Mouse (Mus musculus) kidney, adult 2 months (tissue): ENCODE results near the gene Crtc3. TPM values are rescaled to one million over a fixed set of nuclear protein-coding genes. Genes with fewer than 3 reads are reported as not detected.

Experiments used
- DNase-seq: peaks from one replicate; pipeline ENCODE4 v3.0.0; 2021
- H3K27ac ChIP-seq: fragments of 200-500 bp; 2 replicates; pipeline ENCODE4 v1.5.1; 2012; ENCODE audit warnings: low read depth, low read length, control low read depth, inconsistent platforms; ENCODE audit not compliant: insufficient read depth
- H3K27me3 ChIP-seq: fragments of 200-500 bp; replicated peaks from 2 replicates; pipeline ENCODE4 v1.6.1; 2012; ENCODE audit warnings: mild to moderate bottlenecking, moderate library complexity, low read length, inconsistent platforms; ENCODE audit not compliant: control insufficient read depth, insufficient read depth
- H3K36me3 ChIP-seq: fragments of 200-500 bp; 2 replicates; pipeline ENCODE4 v1.6.1; 2012; ENCODE audit warnings: mild to moderate bottlenecking, moderate library complexity, low read length, inconsistent platforms; ENCODE audit not compliant: control insufficient read depth, insufficient read depth
- H3K4me1 ChIP-seq: fragments of 200-500 bp; 2 replicates; pipeline ENCODE4 v1.6.1; 2011; ENCODE audit warnings: low read length; ENCODE audit not compliant: control insufficient read depth, insufficient read depth
- H3K4me3 ChIP-seq: fragments of 200-500 bp; 2 replicates; pipeline ENCODE4 v1.5.1; 2011; ENCODE audit warnings: mild to moderate bottlenecking, low read depth, low read length, control low read depth; ENCODE audit not compliant: insufficient read depth
- CTCF ChIP-seq: fragments of 200-500 bp; conservative IDR thresholded peaks from 2 replicates; pipeline ENCODE4 v1.5.1; 2011; ENCODE audit warnings: low read depth, mild to moderate bottlenecking, control low read depth, low read length, moderate library complexity, mixed read lengths; ENCODE audit not compliant: insufficient read depth, insufficient read length
- POLR2A ChIP-seq: fragments of 200-500 bp; IDR thresholded peaks from one replicate; pipeline ENCODE4 v1.6.1; 2011; ENCODE audit warnings: low read depth, low read length, control low read depth
- WGBS: fragments of 180-500 bp; shearing (Covaris S2); methylation state at CpG from one replicate; pipeline ENCODE4 v1.1.7; 2018; 5-methylcytosine and 5-hydroxymethylcytosine counted together
- polyA plus RNA-seq: library from polyadenylated mRNA; depleted of rRNA; stranded (reverse); fragments of >200 nt; gene quantifications from 2 replicates; pipeline ENCODE4 v1.2.3, GENCODE M21; 2012

Crtc3 gene
- polyA plus RNA-seq, 1 experiment = 13.3 TPM

DNA sequence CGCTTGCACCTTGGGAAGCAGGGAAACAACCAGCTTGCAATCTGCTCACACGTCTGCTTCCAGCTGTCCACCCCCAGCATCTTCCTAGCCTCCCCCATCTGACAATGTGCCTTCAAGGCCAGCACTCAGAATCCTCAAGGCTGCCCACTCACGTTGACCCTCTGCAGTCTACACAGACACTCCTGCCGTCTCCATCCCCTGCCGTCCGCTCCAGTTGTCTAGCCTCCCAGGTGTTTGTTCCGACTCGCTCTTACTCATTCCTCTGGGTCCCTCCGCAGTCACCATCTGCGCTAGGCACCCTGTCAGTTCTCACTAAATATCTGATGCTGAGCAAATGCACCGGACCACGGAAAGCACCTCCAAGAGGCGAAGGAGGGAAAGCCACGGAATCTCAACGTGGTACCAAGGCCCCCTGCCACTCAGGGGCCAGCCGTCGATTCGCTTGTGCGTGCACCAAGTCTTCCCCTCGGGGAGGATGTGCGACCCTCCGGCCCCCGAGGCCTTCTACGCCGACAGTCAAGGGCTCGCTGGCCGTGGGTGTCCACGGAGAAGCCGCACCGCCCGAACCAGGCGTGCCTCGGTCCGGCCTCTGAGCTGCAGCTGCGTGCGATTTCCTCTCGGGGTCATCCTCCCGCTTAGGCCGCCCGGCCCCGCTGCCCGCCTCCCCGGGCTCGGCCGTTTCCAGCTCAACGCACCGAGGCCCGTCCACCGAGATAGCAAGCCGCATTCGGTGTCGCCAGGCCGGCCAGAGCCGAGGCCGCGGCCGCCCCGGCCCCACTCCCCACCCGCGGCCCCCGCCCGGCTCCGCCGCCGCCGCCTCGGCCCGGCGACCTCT lies 739 bp downstream of the Crtc3 start:
- 2% methylated on average over 68 of the region's 69 CpGs for WGBS
- Histone ChIP-seq H3K4me3 (peak overlapping the region; percentile 80), H3K36me3 (no peaks in the 10 kb centered on the region), H3K27ac (peak overlapping the region; percentile 7), H3K4me1 (peaks cover 8% of the 10 kb centered on the region; the same call in 1 of the 2 replicates), H3K27me3 (no peaks in the 10 kb centered on the region)
- TF ChIP-seq POLR2A (no peak), CTCF (peak; percentile 14; the same call in 1 of the 2 replicates)
- peak; percentile 64 for DNase-seq

DNA sequence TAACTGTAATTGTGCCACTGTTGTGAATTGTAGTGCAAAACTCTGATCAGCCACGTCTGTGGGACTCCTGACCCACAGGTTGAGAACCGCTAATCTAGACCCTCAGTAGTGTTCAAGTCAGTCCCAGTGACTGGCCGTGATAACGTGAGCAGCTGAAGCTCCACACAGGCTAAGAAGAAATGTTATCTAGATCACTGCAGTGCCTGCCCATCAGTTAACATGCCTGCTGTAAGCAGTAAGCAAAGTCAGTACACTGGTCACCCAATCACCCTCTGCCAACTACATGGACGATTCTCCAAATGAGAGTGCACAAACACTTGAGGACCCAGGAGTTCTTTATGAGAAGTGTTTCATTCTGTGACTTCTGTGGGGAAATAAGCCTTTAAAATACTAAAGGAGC lies 3.0 kb downstream of the Crtc3 start:
- Histone ChIP-seq H3K4me1 (peaks cover 8% of the 10 kb centered on the region; the same call in 1 of the 2 replicates), H3K4me3 (no peak overlapping the region), H3K36me3 (no peaks in the 10 kb centered on the region), H3K27ac (no peak overlapping the region), H3K27me3 (no peaks in the 10 kb centered on the region)
- no peak for DNase-seq
- TF ChIP-seq POLR2A (no peak), CTCF (no peak)
- 76% methylated on average over 5 of the region's 5 CpGs for WGBS

DNA sequence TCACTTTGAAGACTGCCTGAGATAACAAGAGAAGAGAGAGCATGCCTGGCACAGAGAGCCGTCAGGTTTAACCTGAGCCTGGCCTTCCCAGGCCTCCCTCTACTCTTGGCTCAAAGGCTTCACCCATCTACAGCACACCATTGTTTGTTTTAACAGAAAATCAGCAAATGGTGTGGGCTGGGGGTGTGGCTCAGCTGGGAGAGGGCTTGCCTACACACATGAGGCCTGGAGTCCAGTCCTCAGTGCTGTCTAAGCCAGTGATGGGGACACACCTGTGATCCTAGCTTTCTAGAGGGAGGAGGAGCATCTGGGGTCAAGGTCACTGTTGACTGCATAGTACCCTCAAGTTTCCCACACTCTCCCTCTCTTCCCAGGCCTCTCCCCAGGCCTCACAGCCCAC lies 6.0 kb downstream of the Crtc3 start:
- WGBS = 78% methylated on average over 1 of the region's 1 CpGs

DNA sequence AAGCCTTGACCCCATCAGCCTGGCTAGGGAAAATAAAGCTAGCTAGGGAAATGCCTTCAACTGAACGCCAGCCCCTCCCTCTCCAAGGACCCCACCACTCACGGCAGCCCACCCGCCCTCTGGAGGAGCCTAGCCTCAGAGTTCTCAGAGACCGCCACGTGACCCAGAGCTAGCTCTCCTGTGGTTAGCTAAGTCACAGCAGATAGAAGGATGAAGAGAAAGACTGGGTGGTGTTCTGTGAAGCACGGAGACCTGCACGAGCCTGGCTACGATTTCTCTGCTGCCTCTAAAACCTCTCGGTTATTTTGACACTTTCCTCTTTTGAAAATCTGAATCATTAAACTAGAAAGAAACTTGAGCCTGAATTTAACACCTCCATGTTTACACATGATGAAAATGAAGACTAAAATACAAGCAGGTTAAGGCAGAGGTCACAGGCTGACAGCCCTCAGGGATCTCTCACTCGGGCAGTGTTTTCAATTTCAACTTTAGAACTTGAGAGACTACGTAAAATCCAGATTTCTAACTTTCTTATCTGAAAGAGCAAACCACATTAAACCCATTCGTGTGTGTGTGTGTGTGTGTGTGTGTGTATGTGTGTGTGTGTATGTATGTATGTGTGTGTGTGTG lies 8.3 kb downstream of the Crtc3 start:
- H3K27me3 ChIP-seq = no peaks in the 10 kb centered on the region
- no peak for TF ChIP-seq POLR2A
- no peak for TF ChIP-seq CTCF
- DNase-seq = no peak
- H3K27ac ChIP-seq = no peak overlapping the region
- no peak overlapping the region for H3K4me3 ChIP-seq
- WGBS = 48% methylated on average over 12 of the region's 12 CpGs
- no peaks in the 10 kb centered on the region for H3K4me1 ChIP-seq
- no peaks in the 10 kb centered on the region for H3K36me3 ChIP-seq

More for the DNA sequence above, 6.0 kb downstream of the Crtc3 start:
- DNase-seq = no peak
- H3K27me3 ChIP-seq = no peaks in the 10 kb centered on the region
- TF ChIP-seq POLR2A = no peak
- TF ChIP-seq CTCF = no peak
- H3K36me3 ChIP-seq = no peaks in the 10 kb centered on the region
- no peak overlapping the region for H3K4me3 ChIP-seq
- no peak overlapping the region for H3K27ac ChIP-seq
- peaks cover 2% of the 10 kb centered on the region; the same call in 1 of the 2 replicates for H3K4me1 ChIP-seq

DNA sequence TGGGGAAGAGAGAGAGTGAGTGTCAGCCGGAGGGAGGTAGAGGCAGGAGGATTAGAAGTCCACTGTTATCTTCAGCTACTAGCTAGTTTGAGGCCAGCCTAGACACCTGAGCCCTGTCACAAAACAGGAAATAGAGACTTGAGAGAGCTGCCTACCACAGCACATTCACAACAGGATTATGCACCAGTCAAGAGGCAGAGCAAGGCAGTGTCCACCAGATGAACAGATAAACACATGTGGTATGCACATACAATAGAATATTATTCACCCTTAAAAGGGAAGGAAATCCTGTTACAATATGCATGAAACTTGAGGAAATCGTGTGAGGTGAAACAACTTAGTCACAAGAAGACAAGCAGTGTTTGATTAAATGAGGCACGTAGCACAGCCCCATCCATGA lies 16.4 kb downstream of the Crtc3 start:
- Histone ChIP-seq H3K4me3 (no peak overlapping the region), H3K36me3 (no peaks in the 10 kb centered on the region), H3K27me3 (no peaks in the 10 kb centered on the region), H3K27ac (no peak overlapping the region), H3K4me1 (peaks cover 5% of the 10 kb centered on the region; the same call in 1 of the 2 replicates)
- WGBS = 72% methylated on average over 3 of the region's 3 CpGs
- TF ChIP-seq CTCF (no peak), POLR2A (no peak)
- DNase-seq = no peak

DNA sequence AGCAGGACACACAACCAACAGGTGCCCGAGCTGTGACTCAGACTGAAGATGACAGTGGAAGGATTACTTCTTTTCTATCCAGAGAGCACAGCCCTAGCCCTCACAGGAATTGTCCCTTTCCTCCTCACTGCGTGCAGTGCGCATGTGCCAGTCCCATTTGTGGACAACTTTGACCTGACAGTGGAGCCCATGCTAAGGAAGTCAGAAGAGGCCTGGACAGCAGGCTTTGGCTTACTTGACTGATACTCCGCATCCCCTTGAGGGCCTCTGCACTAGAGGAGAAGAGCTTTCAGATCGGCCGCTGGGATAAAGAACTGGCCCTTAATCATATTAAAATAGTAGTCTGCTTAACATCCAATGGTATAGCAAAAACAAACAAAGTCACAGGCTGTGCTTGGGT lies 17.8 kb downstream of the Crtc3 start:
- H3K36me3 ChIP-seq = no peaks in the 10 kb centered on the region
- no peak overlapping the region for H3K4me3 ChIP-seq
- no peak overlapping the region for H3K27ac ChIP-seq
- no peaks in the 10 kb centered on the region for H3K27me3 ChIP-seq
- H3K4me1 ChIP-seq = peaks cover 13% of the 10 kb centered on the region; the same call in 1 of the 2 replicates
- DNase-seq = no peak
- WGBS = 89% methylated on average over 6 of the region's 6 CpGs
- TF ChIP-seq CTCF (no peak), POLR2A (no peak)

DNA sequence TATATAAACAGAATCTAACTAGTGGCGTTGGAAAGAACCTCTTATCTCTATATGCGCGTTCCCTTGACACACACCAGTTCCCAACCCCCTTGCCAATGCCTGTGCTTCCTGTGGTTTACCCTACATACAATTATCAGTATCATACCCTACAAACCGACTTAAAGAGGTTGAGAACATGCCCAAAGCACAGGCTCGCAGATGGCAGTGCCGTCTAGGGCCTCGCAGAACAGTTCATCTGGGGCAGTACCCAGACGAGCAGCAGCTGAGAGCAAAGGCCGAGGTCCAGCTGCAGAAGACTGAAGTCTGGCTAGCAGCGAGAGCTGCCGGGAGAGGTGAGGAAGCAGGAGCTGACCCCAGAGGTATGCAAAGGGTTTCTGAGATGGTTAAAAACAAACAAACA lies 21.5 kb downstream of the Crtc3 start:
- no peaks in the 10 kb centered on the region for H3K27me3 ChIP-seq
- 55% methylated on average over 11 of the region's 11 CpGs for WGBS
- no peak overlapping the region for H3K4me3 ChIP-seq
- peaks cover 13% of the 10 kb centered on the region; the same call in 1 of the 2 replicates for H3K4me1 ChIP-seq
- DNase-seq = peak; percentile 69
- TF ChIP-seq POLR2A = no peak
- TF ChIP-seq CTCF = no peak
- no peaks in the 10 kb centered on the region for H3K36me3 ChIP-seq
- peak overlapping the region; percentile 62 for H3K27ac ChIP-seq
